Mouse (Mus musculus): ENCODE measurements around the gene Secisbp2.

DNA sequence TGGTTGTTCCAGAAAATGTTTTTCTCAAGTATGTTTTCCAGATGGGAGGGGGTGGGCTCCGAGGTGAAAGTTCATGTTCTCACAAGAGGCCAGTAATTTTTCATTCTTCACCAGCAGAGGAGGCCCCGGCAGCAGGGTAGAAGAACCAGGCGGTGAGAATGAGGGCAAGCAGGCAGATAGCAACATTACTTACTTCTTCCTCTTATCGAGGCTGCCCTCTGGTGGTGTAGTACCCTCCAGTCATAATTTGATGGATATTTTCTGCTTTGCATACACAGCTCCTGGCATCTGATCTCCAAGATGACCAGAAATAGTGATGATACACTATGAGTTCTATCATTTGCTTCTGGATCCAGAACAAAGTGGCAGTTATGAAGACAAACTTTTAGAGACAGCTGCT is 12.5 kb upstream of the Secisbp2 start:
- TF ChIP-seq CHD1 (IDR thresholded peaks at IDR 0.05; ENCODE audit: low read depth, low read length) (no peak), CTCF (conservative IDR thresholded peaks at IDR 0.05 in 1 of 2, IDR thresholded peaks at IDR 0.05 in 1 of 2; ENCODE audit: low read depth in 2 of 2, low read length in 2 of 2) (peak in 1 of 2 experiments; percentile 51; a peak in 2 of 4 replicates), MAX (IDR thresholded peaks at IDR 0.05; ENCODE audit: low read length) (no peak), POLR2A (IDR thresholded peaks at IDR 0.05; ENCODE audit: low read depth, low read length) (no peak), ZKSCAN1 (IDR thresholded peaks at IDR 0.05; ENCODE audit: borderline replicate concordance, low read depth, low read length) (no peak), EP300 (IDR thresholded peaks at IDR 0.05; ENCODE audit: low read length) (no peak), NELFE (IDR thresholded peaks at IDR 0.05; ENCODE audit: low read depth, low read length) (no peak), MXI1 (IDR thresholded peaks at IDR 0.05; ENCODE audit: low read depth, low read length) (no peak)

Data from CH12.LX (cell line).